ENCODE assay signal across 16 mouse cellular contexts in genomic region chr5:108671757-108672156, GRCm38 (mm10). TPM values are rescaled to one million over a fixed set of nuclear protein-coding genes. Genes with fewer than 3 reads are reported as not detected.
DNase-seq lines count a peak whose midpoint lies in the region; ATAC-seq and TF ChIP-seq lines count a peak whose summit lies in the region.
"Had no signal": no experiment of that assay in that cellular context is flagged by ENCODE, and none has a peak within 500 bp of the region (broad histone marks: within the 10 kb centered on the region; RNA-seq: fewer than 3 reads in every experiment).

No protein-coding gene starts in this region.

- no peak overlapping the region for H3K27ac ChIP-seq in kidney, postnatal 0 days
- no peak overlapping the region for H3K27ac ChIP-seq in kidney, embryonic 15.5 days
- no peak overlapping the region for H3K27ac ChIP-seq in ES-Bruce4 (ENCODE audit: insufficient read depth, low read length)
- no peak overlapping the region for H3K27ac ChIP-seq in liver, embryonic 14.5 days
- H3K27ac ChIP-seq: forebrain, embryonic 15.5 days; limb, embryonic 15.5 days; midbrain, embryonic 15.5 days had no signal

- no peaks in the 10 kb centered on the region for H3K27me3 ChIP-seq in kidney, postnatal 0 days (ENCODE audit: insufficient read depth, low read length)
- no peaks in the 10 kb centered on the region for H3K27me3 ChIP-seq in kidney, embryonic 15.5 days
- H3K27me3 ChIP-seq in E14TG2a.4 (ENCODE audit: insufficient read depth, low read length) (peaks cover 11% of the 10 kb centered on the region), ES-Bruce4 (ENCODE audit: control insufficient read depth, insufficient read depth, low read length, poor library complexity, severe bottlenecking) (no peaks in the 10 kb centered on the region)
- no peaks in the 10 kb centered on the region for H3K27me3 ChIP-seq in liver, embryonic 14.5 days (ENCODE audit: control insufficient read depth, insufficient read depth, low read length)
- H3K27me3 ChIP-seq: forebrain, embryonic 15.5 days; limb, embryonic 15.5 days; megakaryocyte, embryonic 14.5 days; midbrain, embryonic 15.5 days had no signal

- no peak for TF ChIP-seq EP300 in ES-Bruce4 (IDR thresholded peaks at IDR 0.05; ENCODE audit: insufficient read depth, low read depth, low read length)
- no peak for TF ChIP-seq EP300 in liver, embryonic 14.5 days (IDR thresholded peaks at IDR 0.05; ENCODE audit: low read depth)

- DNase-seq in kidney, postnatal 0 days (ENCODE audit: low spot score) = no peak
- DNase-seq in liver, embryonic 14.5 days (ENCODE audit: low read depth in 3 of 3, low spot score in 3 of 3) = no peak
- no peak for DNase-seq in embryo, embryonic 9.5 days (ENCODE audit: extremely low spot score)
- no peak for DNase-seq in right cerebral cortex, postnatal 14 days
- DNase-seq: cerebellum, postnatal 10 days; gastrocnemius, postnatal 25 days; layer of hippocampus, postnatal 36 days; lung, postnatal 10 days; thymus, postnatal 25 days had no signal

- 0 out of 2 replicates have a peak, but pooled peaks cover 12% of the 10 kb centered on the region for H3K36me3 ChIP-seq in kidney, postnatal 0 days (ENCODE audit: insufficient read depth, low read length)
- H3K36me3 ChIP-seq in kidney, embryonic 15.5 days = peaks cover 19% of the 10 kb centered on the region
- H3K36me3 ChIP-seq in E14TG2a.4 (ENCODE audit: insufficient read depth, low read length) = peaks cover 17% of the 10 kb centered on the region
- no peaks in the 10 kb centered on the region for H3K36me3 ChIP-seq in ES-Bruce4 (ENCODE audit: control insufficient read depth, insufficient read depth, low read length, poor library complexity, severe bottlenecking)
- H3K36me3 ChIP-seq in liver, embryonic 14.5 days (replicated peaks; ENCODE audit: control insufficient read depth, insufficient read depth, low read depth) = peaks cover 19% of the 10 kb centered on the region
- H3K36me3 ChIP-seq: midbrain, embryonic 15.5 days had no signal

- peaks cover 13% of the 10 kb centered on the region for H3K4me1 ChIP-seq in kidney, postnatal 0 days (replicated peaks; ENCODE audit: insufficient read depth, low read length)
- peaks cover 19% of the 10 kb centered on the region for H3K4me1 ChIP-seq in kidney, embryonic 15.5 days
- H3K4me1 ChIP-seq in E14TG2a.4 (replicated peaks; ENCODE audit: low read depth, low read length) = peaks cover 36% of the 10 kb centered on the region
- peaks cover 2% of the 10 kb centered on the region for H3K4me1 ChIP-seq in ES-Bruce4 (ENCODE audit: control insufficient read depth, insufficient read depth, low read length)
- H3K4me1 ChIP-seq in liver, embryonic 14.5 days (replicated peaks; ENCODE audit: control insufficient read depth in 2 of 2, insufficient read depth in 2 of 2, low read length in 1 of 2) = peaks cover 26 to 46% of the 10 kb centered on the region in 2 experiments

- H3K4me2 ChIP-seq in kidney, postnatal 0 days (ENCODE audit: low read length) = no peak overlapping the region
- no peak overlapping the region for H3K4me2 ChIP-seq in kidney, embryonic 15.5 days
- no peak overlapping the region for H3K4me2 ChIP-seq in liver, embryonic 14.5 days (ENCODE audit: low read depth)
- H3K4me2 ChIP-seq: forebrain, embryonic 15.5 days; limb, embryonic 15.5 days; midbrain, embryonic 15.5 days had no signal

- ATAC-seq in kidney, postnatal 0 days (replicated peaks; ENCODE audit: low FRiP score, low read depth) = no peak
- ATAC-seq in kidney, embryonic 15.5 days (replicated peaks; ENCODE audit: low FRiP score) = no peak
- ATAC-seq in liver, embryonic 14.5 days (ENCODE audit: insufficient read depth) = no peak
- ATAC-seq: forebrain, embryonic 15.5 days; midbrain, embryonic 15.5 days had no signal

- TF ChIP-seq CTCF in kidney, postnatal 0 days (IDR thresholded peaks at IDR 0.05; ENCODE audit: low read depth) = 0 out of 2 replicates have a peak, but pooled peaks have one; percentile 16
- TF ChIP-seq CTCF in E14TG2a.4 (conservative IDR thresholded peaks at IDR 0.05; ENCODE audit: low read length) (peak; percentile 24), ES-Bruce4 (IDR thresholded peaks at IDR 0.05; ENCODE audit: low read depth, low read length) (peak; percentile 53)
- TF ChIP-seq CTCF in liver, embryonic 14.5 days (IDR thresholded peaks at IDR 0.05; ENCODE audit: low read depth) = peak; percentile 53

- no peak for TF ChIP-seq POLR2A in ES-Bruce4 (IDR thresholded peaks at IDR 0.05; ENCODE audit: insufficient read depth, low read length)

- H3K9ac ChIP-seq in kidney, postnatal 0 days (ENCODE audit: low read depth, low read length) = no peak overlapping the region
- H3K9ac ChIP-seq in kidney, embryonic 15.5 days = no peak overlapping the region
- H3K9ac ChIP-seq in ES-Bruce4 (ENCODE audit: low read depth, poor library complexity, severe bottlenecking) = no peak overlapping the region
- no peak overlapping the region for H3K9ac ChIP-seq in liver, embryonic 14.5 days (replicated peaks)
- H3K9ac ChIP-seq: forebrain, embryonic 15.5 days; limb, embryonic 15.5 days; midbrain, embryonic 15.5 days had no signal

- no peak overlapping the region for H3K4me3 ChIP-seq in kidney, postnatal 0 days (replicated peaks; ENCODE audit: low read depth, low read length)
- H3K4me3 ChIP-seq in kidney, embryonic 15.5 days (replicated peaks) = no peak overlapping the region
- no peak overlapping the region for H3K4me3 ChIP-seq in E14TG2a.4 (replicated peaks; ENCODE audit: low read length)
- H3K4me3 ChIP-seq in ES-Bruce4 (ENCODE audit: low read depth, low read length) = no peak overlapping the region
- H3K4me3 ChIP-seq in liver, embryonic 14.5 days (ENCODE audit: insufficient read depth in 1 of 2, low read depth in 2 of 2, low read length in 2 of 2) = no peak overlapping the region
- H3K4me3 ChIP-seq: forebrain, embryonic 15.5 days; limb, embryonic 15.5 days; megakaryocyte, embryonic 14.5 days; midbrain, embryonic 15.5 days had no signal

- WGBS in kidney, postnatal 0 days = 94% methylated on average over 12 of the region's 12 CpGs
- WGBS in kidney, embryonic 15.5 days = 95% methylated on average over 12 of the region's 12 CpGs
- 88% methylated on average over 12 of the region's 12 CpGs for WGBS in liver, embryonic 14.5 days (ENCODE audit: insufficient replicate concordance)

- no peaks in the 10 kb centered on the region for H3K9me3 ChIP-seq in kidney, postnatal 0 days (replicated peaks; ENCODE audit: low read length)
- no peaks in the 10 kb centered on the region for H3K9me3 ChIP-seq in kidney, embryonic 15.5 days (replicated peaks)
- H3K9me3 ChIP-seq in E14TG2a.4 (ENCODE audit: low read length) (no peaks in the 10 kb centered on the region), ES-Bruce4 (replicated peaks; ENCODE audit: control insufficient read depth, insufficient read depth, low read length, poor library complexity, severe bottlenecking) (no peaks in the 10 kb centered on the region)
- H3K9me3 ChIP-seq in liver, embryonic 14.5 days (ENCODE audit: control insufficient read depth, low read length) = no peaks in the 10 kb centered on the region
- H3K9me3 ChIP-seq: forebrain, embryonic 15.5 days; limb, embryonic 15.5 days; megakaryocyte, embryonic 14.5 days; midbrain, embryonic 15.5 days had no signal

RNA-seq across cellular contexts. Expression of gene Dgkq, which starts 2.3 kb away (rescaled TPM):
- 6.5 and 6.9 TPM in 2 replicates for polyA plus RNA-seq in kidney, postnatal 0 days (2015; fragmentation: Nextera tagmentation; extraction: Ambion mirVana)
- 10.3 and 12.6 TPM in 2 replicates for polyA plus RNA-seq in kidney, embryonic 15.5 days (2015; fragmentation: Nextera tagmentation; extraction: Ambion mirVana)
- polyA plus RNA-seq in ES-Bruce4 (2011; ENCODE audit: insufficient read depth, insufficient read length, low read depth, missing spikeins) = 6.5 and 10.7 TPM in 2 replicates
- 4.7 TPM in 2 replicates for polyA plus RNA-seq in liver, embryonic 14.5 days (2012; rRNA removed)
- 1.9 and 2.3 TPM in 2 replicates for polyA plus RNA-seq in liver, embryonic 14.5 days (2014; fragmentation: Nextera tagmentation; extraction: Ambion mirVana)

RNA-seq across cellular contexts. Expression of gene Slc26a1, which starts 3.6 kb away (rescaled TPM):
- 8.5 and 10.1 TPM in 2 replicates for polyA plus RNA-seq in kidney, postnatal 0 days (2015; fragmentation: Nextera tagmentation; extraction: Ambion mirVana)
- polyA plus RNA-seq in kidney, embryonic 15.5 days (2015; fragmentation: Nextera tagmentation; extraction: Ambion mirVana) = 4.3 and 4.9 TPM in 2 replicates
- polyA plus RNA-seq in ES-Bruce4 (2011; ENCODE audit: insufficient read depth, insufficient read length, low read depth, missing spikeins) = not detected in 2 replicates
- 15.3 and 17.9 TPM in 2 replicates for polyA plus RNA-seq in liver, embryonic 14.5 days (2012; rRNA removed)
- 12.6 and 15.5 TPM in 2 replicates for polyA plus RNA-seq in liver, embryonic 14.5 days (2014; fragmentation: Nextera tagmentation; extraction: Ambion mirVana)

RNA-seq across cellular contexts. Expression of gene Idua, which starts 11.6 kb away (rescaled TPM):
- polyA plus RNA-seq in kidney, postnatal 0 days (2015; fragmentation: Nextera tagmentation; extraction: Ambion mirVana) = 6.3 and 7.4 TPM in 2 replicates
- polyA plus RNA-seq in kidney, embryonic 15.5 days (2015; fragmentation: Nextera tagmentation; extraction: Ambion mirVana) = 10.2 and 11.1 TPM in 2 replicates
- polyA plus RNA-seq in ES-Bruce4 (2011; ENCODE audit: insufficient read depth, insufficient read length, low read depth, missing spikeins) = 13.8 and 17.4 TPM in 2 replicates
- polyA plus RNA-seq in liver, embryonic 14.5 days (2012; rRNA removed) = 3.0 and 3.1 TPM in 2 replicates
- polyA plus RNA-seq in liver, embryonic 14.5 days (2014; fragmentation: Nextera tagmentation; extraction: Ambion mirVana) = 2.5 and 2.9 TPM in 2 replicates

RNA-seq across cellular contexts. Expression of gene Fgfrl1, which starts 20.4 kb away (rescaled TPM):
- 23.2 and 25.1 TPM in 2 replicates for polyA plus RNA-seq in kidney, postnatal 0 days (2015; fragmentation: Nextera tagmentation; extraction: Ambion mirVana)
- polyA plus RNA-seq in kidney, embryonic 15.5 days (2015; fragmentation: Nextera tagmentation; extraction: Ambion mirVana) = 26.8 and 27.4 TPM in 2 replicates
- 8.9 and 13.2 TPM in 2 replicates for polyA plus RNA-seq in ES-Bruce4 (2011; ENCODE audit: insufficient read depth, insufficient read length, low read depth, missing spikeins)
- 11.0 and 12.7 TPM in 2 replicates for polyA plus RNA-seq in liver, embryonic 14.5 days (2012; rRNA removed)
- polyA plus RNA-seq in liver, embryonic 14.5 days (2014; fragmentation: Nextera tagmentation; extraction: Ambion mirVana) = 5.9 and 7.4 TPM in 2 replicates

RNA-seq across cellular contexts. Expression of gene Tmem175, which starts 42.2 kb away (rescaled TPM):
- 27.8 and 28.1 TPM in 2 replicates for polyA plus RNA-seq in kidney, postnatal 0 days (2015; fragmentation: Nextera tagmentation; extraction: Ambion mirVana)
- polyA plus RNA-seq in kidney, embryonic 15.5 days (2015; fragmentation: Nextera tagmentation; extraction: Ambion mirVana) = 25.5 and 28.1 TPM in 2 replicates
- polyA plus RNA-seq in ES-Bruce4 (2011; ENCODE audit: insufficient read depth, insufficient read length, low read depth, missing spikeins) = 16.1 and 19.7 TPM in 2 replicates
- 8.2 and 11.1 TPM in 2 replicates for polyA plus RNA-seq in liver, embryonic 14.5 days (2012; rRNA removed)
- polyA plus RNA-seq in liver, embryonic 14.5 days (2014; fragmentation: Nextera tagmentation; extraction: Ambion mirVana) = 12.8 and 15.0 TPM in 2 replicates
